Mouse (Mus musculus): ENCODE data around the gene Abi3. TPM values are rescaled to one million over a fixed set of nuclear protein-coding genes. Genes with fewer than 3 reads are reported as not detected.

The Abi3 gene
- polyA plus RNA-seq, 1 experiment from 2014 or later: 2.4 TPM

GRCm38 (mm10) chr11:95828181-95828964 lies 13.9 kb downstream of the Abi3 start:
- 77% methylated on average over 11 of the region's 11 CpGs for WGBS
- H3K9me3 ChIP-seq: no peaks in the 10 kb centered on the region

GRCm38 (mm10) chr11:95827464-95828085 lies 14.7 kb downstream of the Abi3 start:
- no peak for ATAC-seq (ENCODE audit: low FRiP score)
- Histone ChIP-seq H3K27ac (no peak overlapping the region), H3K9me3 (no peaks in the 10 kb centered on the region), H3K36me3 (replicated peaks) (no peaks in the 10 kb centered on the region), H3K27me3 (peaks cover 95% of the 10 kb centered on the region), H3K4me1 (peaks cover 35% of the 10 kb centered on the region), H3K4me2 (no peak overlapping the region), H3K4me3 (replicated peaks) (no peak overlapping the region), H3K9ac (no peak overlapping the region)
- 18% methylated on average over 3 of the region's 3 CpGs for WGBS

More at GRCm38 (mm10) chr11:95828181-95828964, 13.9 kb downstream of the Abi3 start:
- Histone ChIP-seq H3K36me3 (replicated peaks) (no peaks in the 10 kb centered on the region), H3K27ac (no peak overlapping the region), H3K27me3 (peaks cover 95% of the 10 kb centered on the region), H3K4me1 (peaks cover 38% of the 10 kb centered on the region), H3K9ac (no peak overlapping the region), H3K4me2 (no peak overlapping the region), H3K4me3 (replicated peaks) (no peak overlapping the region)
- no peak for ATAC-seq (ENCODE audit: low FRiP score)

- 37% methylated on average over 3 of the region's 3 CpGs for WGBS
- Histone ChIP-seq H3K36me3 (replicated peaks) (no peaks in the 10 kb centered on the region), H3K9me3 (no peaks in the 10 kb centered on the region), H3K9ac (no peak overlapping the region), H3K4me2 (no peak overlapping the region), H3K27ac (no peak overlapping the region), H3K4me3 (replicated peaks) (no peak overlapping the region), H3K27me3 (peaks cover 94% of the 10 kb centered on the region), H3K4me1 (peaks cover 35% of the 10 kb centered on the region)
- ATAC-seq (ENCODE audit: low FRiP score): no peak
These were observed 15.2 kb downstream of the Abi3 start for GRCm38 (mm10) chr11:95827168-95827447.

- ATAC-seq (ENCODE audit: low FRiP score): no peak
- H3K9ac ChIP-seq: no peak overlapping the region
- 60% methylated on average over 6 of the region's 6 CpGs for WGBS
These were observed 15.7 kb downstream of the Abi3 start for GRCm38 (mm10) chr11:95826317-95827167.

GRCm38 (mm10) chr11:95825625-95826024 lies 16.7 kb downstream of the Abi3 start:
- Histone ChIP-seq H3K4me1 (peaks cover 23% of the 10 kb centered on the region), H3K9ac (no peak overlapping the region), H3K27ac (no peak overlapping the region), H3K9me3 (no peaks in the 10 kb centered on the region), H3K4me3 (replicated peaks) (no peak overlapping the region), H3K27me3 (peaks cover 90% of the 10 kb centered on the region), H3K36me3 (replicated peaks) (no peaks in the 10 kb centered on the region), H3K4me2 (no peak overlapping the region)
- 63% methylated on average over 3 of the region's 3 CpGs for WGBS
- ATAC-seq (ENCODE audit: low FRiP score): no peak

More at GRCm38 (mm10) chr11:95826317-95827167, 15.7 kb downstream of the Abi3 start:
- H3K4me2 ChIP-seq: no peak overlapping the region
- H3K36me3 ChIP-seq (replicated peaks): no peaks in the 10 kb centered on the region
- H3K27ac ChIP-seq: no peak overlapping the region
- H3K9me3 ChIP-seq: no peaks in the 10 kb centered on the region
- peaks cover 32% of the 10 kb centered on the region for H3K4me1 ChIP-seq
- H3K27me3 ChIP-seq: peaks cover 94% of the 10 kb centered on the region
- H3K4me3 ChIP-seq (replicated peaks): no peak overlapping the region

GRCm38 (mm10) chr11:95824877-95825243 lies 17.4 kb downstream of the Abi3 start:
- WGBS: under 1% methylated on average over 11 of the region's 11 CpGs
- no peaks in the 10 kb centered on the region for H3K9me3 ChIP-seq
- H3K4me2 ChIP-seq: peak overlapping the region; percentile 96
- peaks cover 82% of the 10 kb centered on the region for H3K27me3 ChIP-seq
- H3K27ac ChIP-seq: no peak overlapping the region
- H3K36me3 ChIP-seq (replicated peaks): no peaks in the 10 kb centered on the region
- peak; percentile 20 for ATAC-seq (ENCODE audit: low FRiP score)
- peaks cover 16% of the 10 kb centered on the region for H3K4me1 ChIP-seq
- H3K4me3 ChIP-seq (replicated peaks): peak overlapping the region; percentile 70
- peak overlapping the region; percentile 78 for H3K9ac ChIP-seq

GRCm38 (mm10) chr11:95824071-95824876 lies 18.0 kb downstream of the Abi3 start, which contains the start of gene Phospho1:
Gene Phospho1 (plus strand): TSS chr11:95824499.
- H3K4me1 ChIP-seq: peaks cover 15% of the 10 kb centered on the region
- peak within 1 kb of the TSS; percentile 78 for H3K9ac ChIP-seq
- H3K4me2 ChIP-seq: peak within 1 kb of the TSS; percentile 96
- H3K27me3 ChIP-seq: peaks cover 76% of the 10 kb centered on the region
- H3K9me3 ChIP-seq: no peaks in the 10 kb centered on the region
- WGBS: under 1% methylated on average over 64 of the region's 78 CpGs
- no peaks in the 10 kb centered on the region for H3K36me3 ChIP-seq (replicated peaks)
- no peak within 1 kb of the TSS for H3K27ac ChIP-seq
- ATAC-seq (ENCODE audit: low FRiP score): peak; percentile 99
- H3K4me3 ChIP-seq (replicated peaks): peak within 1 kb of the TSS; percentile 70

GRCm38 (mm10) chr11:95822437-95822836 lies 19.8 kb downstream of the Abi3 start:
- H3K9me3 ChIP-seq: no peaks in the 10 kb centered on the region
- no peak overlapping the region for H3K4me3 ChIP-seq (replicated peaks)
- WGBS: 94% methylated on average over 4 of the region's 4 CpGs
- ATAC-seq (ENCODE audit: low FRiP score): no peak
- no peaks in the 10 kb centered on the region for H3K36me3 ChIP-seq (replicated peaks)
- H3K4me1 ChIP-seq: peaks cover 15% of the 10 kb centered on the region
- H3K27ac ChIP-seq: no peak overlapping the region
- H3K9ac ChIP-seq: no peak overlapping the region
- no peak overlapping the region for H3K4me2 ChIP-seq
- peaks cover 60% of the 10 kb centered on the region for H3K27me3 ChIP-seq

- peaks cover 53% of the 10 kb centered on the region for H3K27me3 ChIP-seq
- H3K9me3 ChIP-seq: no peaks in the 10 kb centered on the region
- H3K4me1 ChIP-seq: peaks cover 15% of the 10 kb centered on the region
- no peak overlapping the region for H3K4me2 ChIP-seq
- H3K27ac ChIP-seq: no peak overlapping the region
- no peaks in the 10 kb centered on the region for H3K36me3 ChIP-seq (replicated peaks)
- H3K4me3 ChIP-seq (replicated peaks): no peak overlapping the region
- WGBS: 93% methylated on average over 3 of the region's 3 CpGs
- no peak overlapping the region for H3K9ac ChIP-seq
- no peak for ATAC-seq (ENCODE audit: low FRiP score)
These were observed 20.8 kb downstream of the Abi3 start for GRCm38 (mm10) chr11:95821511-95821910.

- Histone ChIP-seq H3K4me1 (peaks cover 7% of the 10 kb centered on the region), H3K4me2 (no peak overlapping the region), H3K27me3 (peaks cover 32% of the 10 kb centered on the region), H3K36me3 (replicated peaks) (no peaks in the 10 kb centered on the region), H3K4me3 (replicated peaks) (no peak overlapping the region), H3K9me3 (no peaks in the 10 kb centered on the region), H3K9ac (no peak overlapping the region), H3K27ac (no peak overlapping the region)
- ATAC-seq (ENCODE audit: low FRiP score): no peak
- WGBS: 86% methylated on average over 8 of the region's 8 CpGs
These were observed 23.1 kb downstream of the Abi3 start for GRCm38 (mm10) chr11:95819138-95819537.

- H3K36me3 ChIP-seq (replicated peaks): no peaks in the 10 kb centered on the region
- no peak overlapping the region for H3K9ac ChIP-seq
- no peak overlapping the region for H3K27ac ChIP-seq
- H3K4me1 ChIP-seq: no peaks in the 10 kb centered on the region
- no peaks in the 10 kb centered on the region for H3K9me3 ChIP-seq
- ATAC-seq (ENCODE audit: low FRiP score): no peak
- no peak overlapping the region for H3K4me2 ChIP-seq
- 82% methylated on average over 9 of the region's 9 CpGs for WGBS
- no peak overlapping the region for H3K4me3 ChIP-seq (replicated peaks)
- H3K27me3 ChIP-seq: 0 out of 2 replicates have a peak, but pooled peaks cover 8% of the 10 kb centered on the region
These were observed 26.9 kb downstream of the Abi3 start for GRCm38 (mm10) chr11:95815412-95815811.
